Mouse (Mus musculus): ENCODE data around the gene Oscp1.

Oscp1 gene

GRCm38 (mm10) chr4:126111153-126111549 lies 52.8 kb downstream of the Oscp1 start:
- DNase-seq, result no peak

- DNase-seq, result no peak
Measured at GRCm38 (mm10) chr4:126113243-126113642, 54.9 kb downstream of the Oscp1 start.

- peak; percentile 64 for DNase-seq
Measured at GRCm38 (mm10) chr4:126113943-126114342, 55.6 kb downstream of the Oscp1 start.

GRCm38 (mm10) chr4:126115411-126115810 lies 57.0 kb downstream of the Oscp1 start:
- DNase-seq, result no peak

- no peak for DNase-seq
Measured at GRCm38 (mm10) chr4:126115871-126116521, 57.6 kb downstream of the Oscp1 start.

- no peak for DNase-seq
Measured at GRCm38 (mm10) chr4:126117116-126117515, 58.8 kb downstream of the Oscp1 start.

- no peak for DNase-seq
Measured at GRCm38 (mm10) chr4:126118651-126119050, 60.3 kb downstream of the Oscp1 start.

GRCm38 (mm10) chr4:126119051-126119450 lies 60.7 kb downstream of the Oscp1 start:
- no peak for DNase-seq

GRCm38 (mm10) chr4:126120052-126120451 lies 61.7 kb downstream of the Oscp1 start:
- no peak for DNase-seq

- DNase-seq, result no peak
Measured at GRCm38 (mm10) chr4:126120506-126120905, 62.1 kb downstream of the Oscp1 start.

GRCm38 (mm10) chr4:126123309-126124040 lies 65.1 kb downstream of the Oscp1 start:
- no peak for DNase-seq

- peak; percentile 54 for DNase-seq
Measured at GRCm38 (mm10) chr4:126130502-126130901, 72.1 kb downstream of the Oscp1 start.

- DNase-seq, result peak; percentile 57
Measured at GRCm38 (mm10) chr4:126131290-126132121, 73.1 kb downstream of the Oscp1 start.

GRCm38 (mm10) chr4:126132636-126133264 lies 74.4 kb downstream of the Oscp1 start:
- no peak for DNase-seq

GRCm38 (mm10) chr4:126134236-126134635 lies 75.9 kb downstream of the Oscp1 start:
- DNase-seq, result no peak

GRCm38 (mm10) chr4:126134639-126135038 lies 76.3 kb downstream of the Oscp1 start:
- DNase-seq, result peak; percentile 46

GRCm38 (mm10) chr4:126137773-126138172 lies 79.4 kb downstream of the Oscp1 start:
- no peak for DNase-seq

GRCm38 (mm10) chr4:126141021-126141420 lies 82.7 kb downstream of the Oscp1 start:
- peak; percentile 53 for DNase-seq

All from kidney, adult 9 months (tissue).